Mouse (Mus musculus): Measurements from ENCODE around the gene Stk24. TPM values are rescaled to one million over a fixed set of nuclear protein-coding genes. Genes with fewer than 3 reads are reported as not detected.
A peak's percentile ranks its signal among the peaks of the same experiment; 100 is the strongest.

Stk24 gene
- polyA plus RNA-seq, 1 experiment from 2014 or later, result 36.6 TPM

- Histone ChIP-seq H3K4me1 (replicated peaks; ENCODE audit: insufficient read depth, low read length) (peaks cover 10% of the 10 kb centered on the region; the same call in 1 of the 2 replicates), H3K4me3 (replicated peaks; ENCODE audit: low read depth, low read length) (no peak overlapping the region), H3K27ac (no peak overlapping the region), H3K9me3 (replicated peaks; ENCODE audit: low read length) (no peaks in the 10 kb centered on the region), H3K27me3 (ENCODE audit: insufficient read depth, low read length) (no peaks in the 10 kb centered on the region), H3K4me2 (ENCODE audit: low read length) (no peak overlapping the region), H3K36me3 (ENCODE audit: insufficient read depth, low read length) (no peaks in the 10 kb centered on the region), H3K9ac (ENCODE audit: low read depth, low read length) (no peak overlapping the region)
- 62% methylated on average over 17 of the region's 17 CpGs for WGBS
- TF ChIP-seq CTCF (IDR thresholded peaks at IDR 0.05; ENCODE audit: low read depth), result no peak
- DNase-seq (ENCODE audit: low spot score) (no peak), ATAC-seq (replicated peaks; ENCODE audit: low FRiP score, low read depth) (no peak)
Observed at GRCm38 (mm10) chr14:121324521-121325330, 55.1 kb downstream of the Stk24 start.

- no peak for TF ChIP-seq CTCF (IDR thresholded peaks at IDR 0.05; ENCODE audit: low read depth)
- peaks cover 10% of the 10 kb centered on the region; the same call in 1 of the 2 replicates for H3K4me1 ChIP-seq (replicated peaks; ENCODE audit: insufficient read depth, low read length)
- no peak overlapping the region for H3K4me2 ChIP-seq (ENCODE audit: low read length)
- no peak overlapping the region for H3K4me3 ChIP-seq (replicated peaks; ENCODE audit: low read depth, low read length)
- H3K9me3 ChIP-seq (replicated peaks; ENCODE audit: low read length), result no peaks in the 10 kb centered on the region
- DNase-seq (ENCODE audit: low spot score), result no peak
- ATAC-seq (replicated peaks; ENCODE audit: low FRiP score, low read depth), result no peak
- no peaks in the 10 kb centered on the region for H3K27me3 ChIP-seq (ENCODE audit: insufficient read depth, low read length)
- no peaks in the 10 kb centered on the region for H3K36me3 ChIP-seq (ENCODE audit: insufficient read depth, low read length)
- H3K27ac ChIP-seq, result no peak overlapping the region
- H3K9ac ChIP-seq (ENCODE audit: low read depth, low read length), result no peak overlapping the region
- WGBS, result 73% methylated on average over 7 of the region's 7 CpGs
Observed at GRCm38 (mm10) chr14:121322641-121323040, 57.2 kb downstream of the Stk24 start.

- H3K9ac ChIP-seq (ENCODE audit: low read depth, low read length), result no peak overlapping the region
- H3K4me1 ChIP-seq (replicated peaks; ENCODE audit: insufficient read depth, low read length), result peaks cover 11% of the 10 kb centered on the region
- no peaks in the 10 kb centered on the region for H3K9me3 ChIP-seq (replicated peaks; ENCODE audit: low read length)
- no peak overlapping the region for H3K27ac ChIP-seq
- H3K36me3 ChIP-seq (ENCODE audit: insufficient read depth, low read length), result no peaks in the 10 kb centered on the region
- no peak overlapping the region for H3K4me3 ChIP-seq (replicated peaks; ENCODE audit: low read depth, low read length)
- ATAC-seq (replicated peaks; ENCODE audit: low FRiP score, low read depth), result no peak
- no peak overlapping the region for H3K4me2 ChIP-seq (ENCODE audit: low read length)
- 87% methylated on average over 5 of the region's 5 CpGs for WGBS
- DNase-seq (ENCODE audit: low spot score), result no peak
- no peak for TF ChIP-seq CTCF (IDR thresholded peaks at IDR 0.05; ENCODE audit: low read depth)
- H3K27me3 ChIP-seq (ENCODE audit: insufficient read depth, low read length), result no peaks in the 10 kb centered on the region
Observed at GRCm38 (mm10) chr14:121322150-121322549, 57.7 kb downstream of the Stk24 start.

- Histone ChIP-seq H3K9me3 (replicated peaks; ENCODE audit: low read length) (no peaks in the 10 kb centered on the region), H3K4me1 (replicated peaks; ENCODE audit: insufficient read depth, low read length) (peaks cover 14% of the 10 kb centered on the region), H3K9ac (ENCODE audit: low read depth, low read length) (no peak overlapping the region), H3K4me3 (replicated peaks; ENCODE audit: low read depth, low read length) (no peak overlapping the region), H3K27ac (no peak overlapping the region), H3K4me2 (ENCODE audit: low read length) (no peak overlapping the region), H3K36me3 (ENCODE audit: insufficient read depth, low read length) (no peaks in the 10 kb centered on the region), H3K27me3 (ENCODE audit: insufficient read depth, low read length) (no peaks in the 10 kb centered on the region)
- 66% methylated on average over 5 of the region's 5 CpGs for WGBS
- ATAC-seq (replicated peaks; ENCODE audit: low FRiP score, low read depth) (no peak), DNase-seq (ENCODE audit: low spot score) (no peak)
- no peak for TF ChIP-seq CTCF (IDR thresholded peaks at IDR 0.05; ENCODE audit: low read depth)
Observed at GRCm38 (mm10) chr14:121318382-121318781, 61.4 kb downstream of the Stk24 start.

GRCm38 (mm10) chr14:121317312-121317671 is 62.5 kb downstream of the Stk24 start:
- Histone ChIP-seq H3K4me1 (replicated peaks; ENCODE audit: insufficient read depth, low read length) (peaks cover 14% of the 10 kb centered on the region), H3K4me3 (replicated peaks; ENCODE audit: low read depth, low read length) (no peak overlapping the region), H3K9me3 (replicated peaks; ENCODE audit: low read length) (no peaks in the 10 kb centered on the region), H3K4me2 (ENCODE audit: low read length) (no peak overlapping the region), H3K27ac (no peak overlapping the region), H3K27me3 (ENCODE audit: insufficient read depth, low read length) (no peaks in the 10 kb centered on the region), H3K9ac (ENCODE audit: low read depth, low read length) (no peak overlapping the region), H3K36me3 (ENCODE audit: insufficient read depth, low read length) (no peaks in the 10 kb centered on the region)
- TF ChIP-seq CTCF (IDR thresholded peaks at IDR 0.05; ENCODE audit: low read depth), result no peak
- ATAC-seq (replicated peaks; ENCODE audit: low FRiP score, low read depth), result peak; percentile 41
- 68% methylated on average over 3 of the region's 3 CpGs for WGBS
- no peak for DNase-seq (ENCODE audit: low spot score)

- Histone ChIP-seq H3K4me2 (ENCODE audit: low read length) (no peak overlapping the region), H3K36me3 (ENCODE audit: insufficient read depth, low read length) (no peaks in the 10 kb centered on the region), H3K9me3 (replicated peaks; ENCODE audit: low read length) (no peaks in the 10 kb centered on the region), H3K27me3 (ENCODE audit: insufficient read depth, low read length) (no peaks in the 10 kb centered on the region), H3K4me3 (replicated peaks; ENCODE audit: low read depth, low read length) (no peak overlapping the region), H3K9ac (ENCODE audit: low read depth, low read length) (no peak overlapping the region), H3K27ac (no peak overlapping the region), H3K4me1 (replicated peaks; ENCODE audit: insufficient read depth, low read length) (peaks cover 14% of the 10 kb centered on the region)
- ATAC-seq (replicated peaks; ENCODE audit: low FRiP score, low read depth), result peak; percentile 26; the same call in 1 of the 2 replicates
- 49% methylated on average over 13 of the region's 13 CpGs for WGBS
- DNase-seq (ENCODE audit: low spot score), result no peak
- no peak for TF ChIP-seq CTCF (IDR thresholded peaks at IDR 0.05; ENCODE audit: low read depth)
Observed at GRCm38 (mm10) chr14:121316631-121317311, 63.0 kb downstream of the Stk24 start.

Data from kidney, postnatal 0 days (tissue).